22 mouse cellular contexts compared by ENCODE assay signal in the genomic region with DNA sequence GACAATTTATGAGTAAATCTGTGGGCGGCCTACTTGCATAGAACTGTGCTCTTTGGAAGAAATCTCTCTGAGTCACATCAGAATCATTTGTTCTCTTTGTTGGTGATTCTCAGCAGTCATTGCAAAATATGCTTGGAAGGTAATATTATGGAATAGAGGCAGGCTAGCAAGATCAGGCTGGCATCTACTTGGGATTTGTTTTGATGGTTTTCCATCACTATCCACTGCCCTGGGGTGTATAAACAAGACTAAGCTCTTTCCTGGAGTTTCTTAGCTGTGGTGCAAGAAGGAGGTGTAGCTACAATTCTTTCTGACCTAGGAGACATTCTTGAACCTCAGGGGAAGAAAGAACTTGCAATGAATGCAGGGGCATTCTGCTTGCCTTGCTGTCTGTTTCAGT.
A peak's percentile ranks its signal among the peaks of the same experiment; 100 is the strongest.
DNase-seq lines count a peak whose midpoint lies in the region; ATAC-seq lines count a peak whose summit lies in the region.
"Had no signal": no experiment of that assay in that cellular context is flagged by ENCODE, and none has a peak within 500 bp of the region (broad histone marks: within the 10 kb centered on the region; RNA-seq: fewer than 3 reads in every experiment).

No protein-coding gene starts in this region.

- no peak for ATAC-seq in inflammation-experienced regulatory T-cells, adult 6 months
- ATAC-seq: activated CD4-positive, CD25-positive, alpha-beta regulatory T cell, adult 4 months; CD4-positive, CD25-positive, alpha-beta regulatory T cell, adult 4 months; Patski had no signal

- intact Hi-C loops in heart, postnatal 36 days (cut with DNase I): no loop called here

- DNase-seq in Muller cell, postnatal 12 days (ENCODE audit: inconsistent ontology term): peak; percentile 62
- DNase-seq in brain, adult 2 months (ENCODE audit: low read depth, low spot score): peak; percentile 20
- peak; percentile 96 for DNase-seq in fat pad, adult 2 months (ENCODE audit: extremely low read depth, low read depth, low spot score)
- peak; percentile 96 for DNase-seq in gonadal fat pad, adult 2 months (ENCODE audit: low read depth)
- no peak for DNase-seq in gastrocnemius, adult 8-10 months (ENCODE audit: low spot score in 2 of 2)
- DNase-seq in heart, postnatal 36 days: no peak
- no peak for DNase-seq in kidney, postnatal 14 days
- DNase-seq: adrenal gland, adult 2 months; adrenal gland, adult 8-10 months; adrenal gland, postnatal 10 days; adrenal gland, postnatal 14 days; adrenal gland, postnatal 25 days; adrenal gland, postnatal 36 days; B cell, adult 2 months; cerebellum, adult 11 months; cerebellum, adult 11-12 months; cerebellum, adult 18-20 months; cerebellum, adult 2 months had no signal

Comparison
In these comparisons a context has a peak if more than half of its experiments do, and no peak if none do; other contexts are left out.
1. DNase-seq: peak in Muller cell, postnatal 12 days (single experiment), brain, adult 2 months (single experiment), fat pad, adult 2 months (single experiment) and gonadal fat pad, adult 2 months (single experiment); none in gastrocnemius, adult 8-10 months (0 of 2), heart, postnatal 36 days (0 of 2) and kidney, postnatal 14 days (single experiment).